Mouse (Mus musculus): ENCODE results near the gene Slc4a4.
A peak's percentile ranks its signal among the peaks of the same experiment; 100 is the strongest.

The Slc4a4 gene

GRCm38 (mm10) chr5:88886668-88887555, at the start of gene Slc4a4:
TSS of gene Slc4a4 (plus strand) at chr5:88886818.
- DNase-seq = peak; percentile 58

- DNase-seq = no peak
Measured at GRCm38 (mm10) chr5:88840080-88840798, 46.4 kb upstream of the Slc4a4 start.

- no peak for DNase-seq
Measured at GRCm38 (mm10) chr5:88857311-88857710, 29.3 kb upstream of the Slc4a4 start.

GRCm38 (mm10) chr5:88857801-88858200, 28.8 kb upstream of the Slc4a4 start:
- no peak for DNase-seq

- DNase-seq = no peak
Measured at GRCm38 (mm10) chr5:88858226-88858625, 28.4 kb upstream of the Slc4a4 start.

- no peak for DNase-seq
Measured at GRCm38 (mm10) chr5:88862163-88862562, 24.5 kb upstream of the Slc4a4 start.

- DNase-seq = no peak
Measured at GRCm38 (mm10) chr5:88862794-88863193, 23.8 kb upstream of the Slc4a4 start.

- DNase-seq = peak; percentile 46
Measured at GRCm38 (mm10) chr5:88884101-88884500, 2.5 kb upstream of the Slc4a4 start.

- no peak for DNase-seq
Measured at GRCm38 (mm10) chr5:88885503-88885902, 1.1 kb upstream of the Slc4a4 start.

GRCm38 (mm10) chr5:88885944-88886343, 674 bp upstream of the Slc4a4 start:
- no peak for DNase-seq

GRCm38 (mm10) chr5:88886349-88886667, 310 bp upstream of the Slc4a4 start:
- DNase-seq = no peak

- no peak for DNase-seq
Measured at GRCm38 (mm10) chr5:88887556-88888412, 1.2 kb downstream of the Slc4a4 start.

- DNase-seq = no peak
Measured at GRCm38 (mm10) chr5:88888413-88888700, 1.7 kb downstream of the Slc4a4 start.

GRCm38 (mm10) chr5:88889326-88889725, 2.7 kb downstream of the Slc4a4 start:
- no peak for DNase-seq

- DNase-seq = no peak
Measured at GRCm38 (mm10) chr5:88890146-88890545, 3.5 kb downstream of the Slc4a4 start.

GRCm38 (mm10) chr5:88896574-88896973, 10.0 kb downstream of the Slc4a4 start:
- DNase-seq = no peak

- DNase-seq = no peak
Measured at GRCm38 (mm10) chr5:88903111-88903510, 16.5 kb downstream of the Slc4a4 start.

GRCm38 (mm10) chr5:88903526-88903925, 16.9 kb downstream of the Slc4a4 start:
- DNase-seq = no peak

GRCm38 (mm10) chr5:88904841-88905240, 18.2 kb downstream of the Slc4a4 start:
- no peak for DNase-seq

- no peak for DNase-seq
Measured at GRCm38 (mm10) chr5:88907615-88908014, 21.0 kb downstream of the Slc4a4 start.

- no peak for DNase-seq
Measured at GRCm38 (mm10) chr5:88912629-88913028, 26.0 kb downstream of the Slc4a4 start.

- DNase-seq = no peak
Measured at GRCm38 (mm10) chr5:88915082-88915481, 28.5 kb downstream of the Slc4a4 start.

GRCm38 (mm10) chr5:88916501-88916971, 29.9 kb downstream of the Slc4a4 start:
- no peak for DNase-seq

Measured in right cerebral cortex, postnatal 4 days (tissue).